Mouse (Mus musculus): ENCODE measurements around the gene Bsnd.

Bsnd gene

DNA sequence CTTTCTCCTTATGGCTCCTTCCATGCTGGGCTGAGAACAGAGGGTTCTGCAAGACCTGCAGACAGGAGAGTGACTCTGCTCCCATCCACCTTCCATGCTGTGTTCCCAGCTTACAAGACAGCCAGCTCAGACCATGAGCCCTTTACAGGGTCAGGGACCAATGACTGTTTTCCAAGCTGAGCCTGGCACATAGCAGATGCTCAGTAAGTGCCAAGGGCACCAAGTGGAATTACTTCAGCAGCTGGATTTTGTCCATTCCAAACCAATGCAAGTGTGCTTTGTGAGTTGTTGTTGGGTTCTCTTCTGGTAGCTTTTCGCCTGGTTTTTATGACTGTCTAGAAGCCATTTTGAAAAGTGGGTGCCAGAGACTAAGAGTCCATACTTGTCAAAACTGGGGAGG lies 8.3 kb downstream of the Bsnd start:
- DNase-seq (ENCODE audit: extremely low spot score, low read depth, low spot score), result no peak

DNA sequence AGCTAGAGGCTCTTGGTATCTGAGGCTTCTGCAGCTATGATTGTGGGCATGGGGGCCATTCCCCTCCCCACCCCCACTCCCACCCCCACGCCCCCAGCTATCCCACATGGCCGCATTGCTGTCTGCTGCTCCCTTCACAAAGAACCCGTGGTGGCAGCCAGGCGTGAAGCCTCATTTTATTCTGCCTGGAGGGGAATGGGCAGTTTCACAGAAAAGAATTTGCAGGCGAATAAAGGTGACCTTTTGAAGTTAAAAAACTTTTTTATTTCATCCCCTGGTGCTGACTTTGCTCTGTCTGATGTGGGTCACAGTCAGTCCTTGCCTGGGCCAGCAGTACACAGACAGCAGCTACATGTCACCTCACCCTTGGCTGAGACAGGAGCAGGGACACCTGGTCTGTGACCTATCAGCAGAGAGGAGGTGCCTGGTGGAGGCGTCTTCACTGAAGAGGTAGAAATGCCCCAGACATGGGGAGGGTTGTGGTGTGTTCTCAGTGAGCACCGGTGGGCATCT lies 8.8 kb downstream of the Bsnd start:
- DNase-seq (ENCODE audit: extremely low spot score, low read depth, low spot score), result no peak

DNA sequence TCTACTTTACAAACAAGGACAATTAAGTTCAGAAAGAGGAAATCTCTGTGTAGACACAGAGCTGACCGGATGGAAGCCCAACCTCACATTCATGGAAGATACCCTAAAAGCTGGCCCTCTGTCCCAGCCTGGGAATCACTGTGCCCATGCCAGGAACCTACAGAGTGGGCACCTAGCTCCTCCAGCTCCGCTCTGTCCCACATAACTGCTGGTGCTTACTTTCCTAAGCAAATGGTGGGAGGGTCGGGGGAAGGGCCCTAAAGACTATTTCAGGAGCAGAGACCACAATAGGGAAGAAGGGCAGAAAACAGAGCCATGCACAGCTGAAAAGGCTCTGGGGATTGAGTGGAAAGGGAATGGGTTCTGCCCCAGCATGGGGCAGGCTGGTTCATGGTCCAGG lies 11.5 kb downstream of the Bsnd start:
- DNase-seq (ENCODE audit: extremely low spot score, low read depth, low spot score), result no peak

DNA sequence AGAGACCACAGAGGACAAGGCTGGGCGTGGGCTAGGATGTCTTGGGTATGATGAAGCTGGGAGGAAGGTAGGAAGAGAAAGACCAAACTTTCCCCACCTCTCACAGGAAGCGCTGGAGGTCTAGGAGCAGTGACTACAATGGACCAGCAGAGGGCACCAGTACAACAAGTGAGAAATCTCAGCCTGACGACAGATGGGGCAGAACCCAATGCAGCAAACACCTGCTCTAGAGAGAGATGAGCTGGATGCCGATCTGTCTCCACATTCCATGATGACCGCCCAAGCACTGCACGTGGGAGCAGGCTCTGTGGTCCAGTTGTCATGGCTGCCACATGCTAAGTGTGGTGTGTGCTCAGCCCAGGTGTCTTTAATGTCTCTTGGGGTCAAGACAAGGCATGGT lies 17.8 kb downstream of the Bsnd start:
- DNase-seq (ENCODE audit: extremely low spot score, low read depth, low spot score), result peak; percentile 42

DNA sequence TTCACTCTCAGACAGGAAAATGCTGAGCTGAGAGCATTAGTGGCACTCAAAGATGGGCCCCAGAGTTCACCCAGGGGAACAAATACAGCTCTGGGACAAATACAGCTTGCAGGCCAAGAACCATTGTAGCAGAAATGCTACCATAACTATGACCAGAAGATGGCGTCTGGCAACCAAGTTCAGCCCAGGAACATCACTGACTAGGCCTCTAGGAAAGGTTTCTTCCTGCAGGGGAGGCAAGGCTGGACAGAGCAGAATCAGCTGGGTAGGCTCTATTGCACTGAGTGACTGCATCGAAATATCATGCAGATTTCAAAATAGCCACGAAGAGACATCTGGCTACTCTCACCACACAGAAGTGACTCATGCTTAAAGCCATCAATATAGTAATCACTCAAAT lies 19.7 kb downstream of the Bsnd start:
- peak; percentile 67 for DNase-seq (ENCODE audit: extremely low spot score, low read depth, low spot score)

DNA sequence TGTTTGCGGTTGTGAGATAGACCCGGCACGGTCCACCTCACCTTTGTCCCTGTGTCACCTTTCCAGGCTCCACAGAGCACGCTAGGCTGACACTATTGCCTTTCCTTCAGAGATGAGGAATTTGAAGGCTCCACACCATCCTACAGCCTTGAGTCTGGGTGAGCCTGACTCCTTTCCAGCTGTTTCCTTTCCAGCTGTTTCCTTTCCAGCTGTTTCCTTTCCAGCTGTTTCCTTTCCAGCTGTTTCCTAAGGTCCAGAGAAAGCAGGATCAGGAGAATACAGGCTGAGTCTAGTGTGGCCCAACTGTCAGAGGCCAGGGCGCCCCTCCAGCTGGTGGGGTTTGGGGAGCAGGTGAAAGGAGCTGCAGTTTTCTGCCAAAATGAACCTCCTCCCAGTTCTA lies 21.2 kb downstream of the Bsnd start:
- no peak for DNase-seq (ENCODE audit: extremely low spot score, low read depth, low spot score)

DNA sequence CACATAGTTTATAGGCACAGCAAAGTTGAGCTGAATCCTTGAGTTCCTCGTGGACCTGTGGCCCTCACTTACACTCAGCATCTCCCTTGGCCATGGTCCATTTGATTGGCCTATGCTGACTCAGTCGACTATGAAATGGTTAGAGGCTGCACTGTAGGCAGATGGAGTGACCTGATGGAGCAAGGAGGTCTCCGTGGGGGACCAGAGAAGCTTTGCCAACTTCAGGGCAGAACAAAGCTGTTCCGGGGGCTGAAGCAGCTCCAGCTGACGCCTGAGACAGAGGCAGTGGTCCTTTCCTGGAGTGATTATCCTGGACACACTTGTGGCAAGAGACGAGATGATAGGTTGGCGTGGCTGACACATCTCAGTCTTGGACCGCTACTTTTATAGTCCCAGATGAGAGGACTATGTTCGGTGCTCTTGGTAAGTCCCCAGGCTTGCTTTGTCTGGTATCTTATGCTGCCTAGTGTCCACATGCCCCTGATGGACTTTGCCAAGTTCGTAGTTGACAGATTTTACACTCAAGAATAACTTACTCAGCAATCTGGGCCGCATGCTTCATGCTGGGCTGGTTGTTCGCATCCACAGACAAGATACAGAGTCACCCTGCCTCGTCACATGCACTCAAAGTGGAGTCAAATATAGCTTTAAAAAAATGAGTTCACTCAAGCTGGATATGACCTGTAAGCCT lies 24.5 kb downstream of the Bsnd start:
- no peak for DNase-seq (ENCODE audit: extremely low spot score, low read depth, low spot score)

DNA sequence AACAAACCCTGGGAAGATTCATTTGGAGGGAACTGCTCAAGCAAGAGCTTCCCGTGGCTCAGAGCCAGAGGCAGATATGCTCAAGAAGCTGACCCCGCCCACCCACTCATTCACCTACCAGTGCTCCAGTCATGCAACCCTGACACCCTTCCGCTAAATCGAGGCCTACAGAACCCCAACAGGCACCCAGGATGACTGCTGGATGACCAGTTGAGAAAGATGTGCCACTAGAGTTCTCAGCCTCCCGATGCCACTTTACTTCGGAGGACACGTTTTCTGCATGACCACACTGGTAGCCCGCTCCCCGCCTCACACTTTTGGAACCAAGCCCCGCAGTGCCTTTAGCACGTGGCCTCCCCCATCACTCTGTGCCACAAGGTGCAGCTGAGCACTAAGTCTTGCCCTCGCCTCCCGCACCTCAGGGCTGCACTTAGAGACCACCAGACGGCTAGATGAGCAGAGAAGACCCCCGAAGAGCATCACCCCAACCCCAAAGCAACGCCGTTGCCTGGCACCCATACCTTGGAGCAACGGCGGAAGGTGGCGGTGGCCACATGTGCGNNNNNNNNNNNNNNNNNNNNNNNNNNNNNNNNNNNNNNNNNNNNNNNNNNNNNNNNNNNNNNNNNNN lies 28.8 kb downstream of the Bsnd start:
- no peak for DNase-seq (ENCODE audit: extremely low spot score, low read depth, low spot score)

DNA sequence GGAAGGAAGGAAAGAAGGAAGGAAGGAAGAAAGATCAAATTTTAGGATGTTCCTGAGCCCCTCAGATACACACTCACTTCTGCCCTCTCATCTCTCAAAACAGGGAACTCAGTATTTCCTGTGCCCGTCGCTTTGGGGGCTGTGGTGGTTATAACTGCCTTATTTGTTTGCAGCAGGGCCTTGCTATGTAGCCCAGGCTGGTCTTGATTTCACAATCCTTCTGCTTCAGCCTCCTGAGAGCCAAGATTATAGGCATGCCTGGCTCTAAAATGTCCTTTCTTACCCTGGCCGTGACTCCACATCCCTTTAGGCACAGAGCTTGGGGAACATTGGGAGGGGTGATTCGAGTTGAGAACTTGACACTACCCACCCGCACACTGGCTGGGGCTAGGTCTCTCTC lies 29.6 kb downstream of the Bsnd start:
- DNase-seq (ENCODE audit: extremely low spot score, low read depth, low spot score), result no peak

DNA sequence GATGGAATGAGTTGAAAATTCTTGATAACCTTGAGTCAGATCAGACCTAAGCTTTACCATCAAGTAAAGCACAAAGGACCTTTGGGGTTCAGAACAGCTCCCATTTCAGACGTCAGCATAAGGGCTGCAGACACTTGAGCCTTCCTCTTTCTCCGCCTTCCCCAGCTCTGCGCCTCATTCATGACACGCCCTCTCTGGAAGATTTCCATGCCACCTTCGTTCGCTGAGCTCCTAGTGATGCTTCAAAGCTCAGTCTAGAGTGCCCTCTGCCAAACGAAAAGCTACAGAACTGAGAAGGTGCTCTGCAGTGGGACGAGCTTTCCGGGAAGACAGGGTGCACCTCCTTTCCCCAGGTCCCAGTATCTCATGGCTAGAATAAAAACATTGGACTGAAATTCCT lies 30.1 kb downstream of the Bsnd start:
- DNase-seq (ENCODE audit: extremely low spot score, low read depth, low spot score), result no peak

DNA sequence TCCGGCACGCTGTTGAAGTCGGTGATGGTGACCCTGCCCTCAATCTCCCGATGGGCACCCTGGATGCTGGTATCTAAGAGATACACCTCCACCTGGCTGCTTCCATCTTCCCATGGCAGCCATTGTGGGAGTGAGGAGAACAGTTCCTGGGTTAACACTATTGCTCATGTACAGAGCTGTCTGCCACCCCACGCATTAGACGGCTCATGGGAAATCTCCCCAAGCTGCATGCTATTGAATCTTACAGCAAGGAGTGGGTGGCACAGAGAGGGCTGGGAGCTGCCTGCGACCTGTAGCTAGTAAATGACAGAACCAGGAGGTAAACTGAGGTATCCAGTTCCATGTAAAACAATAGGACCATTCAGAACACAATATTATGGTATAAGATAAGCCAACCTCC lies 37.5 kb downstream of the Bsnd start:
- DNase-seq (ENCODE audit: extremely low spot score, low read depth, low spot score), result no peak

DNA sequence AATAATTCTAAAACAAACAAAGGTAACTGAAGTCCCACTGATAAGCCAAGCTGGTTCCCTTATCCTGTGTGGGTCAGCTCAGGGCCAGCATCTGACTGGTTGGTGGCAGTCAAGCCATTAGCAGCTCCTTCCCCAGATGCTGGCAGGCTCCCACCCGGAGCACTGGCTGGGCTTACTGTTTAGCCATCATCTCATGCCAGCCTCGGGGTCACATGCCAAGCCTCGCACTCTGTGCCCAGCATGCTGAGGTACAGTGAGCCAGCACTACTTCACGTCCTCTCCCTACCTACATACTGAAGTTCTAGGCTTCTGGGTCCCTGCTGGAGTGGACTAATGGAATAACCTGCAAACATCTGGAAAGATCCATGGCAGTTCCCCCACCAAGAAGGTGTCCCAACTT lies 38.6 kb downstream of the Bsnd start:
- DNase-seq (ENCODE audit: extremely low spot score, low read depth, low spot score), result no peak

DNA sequence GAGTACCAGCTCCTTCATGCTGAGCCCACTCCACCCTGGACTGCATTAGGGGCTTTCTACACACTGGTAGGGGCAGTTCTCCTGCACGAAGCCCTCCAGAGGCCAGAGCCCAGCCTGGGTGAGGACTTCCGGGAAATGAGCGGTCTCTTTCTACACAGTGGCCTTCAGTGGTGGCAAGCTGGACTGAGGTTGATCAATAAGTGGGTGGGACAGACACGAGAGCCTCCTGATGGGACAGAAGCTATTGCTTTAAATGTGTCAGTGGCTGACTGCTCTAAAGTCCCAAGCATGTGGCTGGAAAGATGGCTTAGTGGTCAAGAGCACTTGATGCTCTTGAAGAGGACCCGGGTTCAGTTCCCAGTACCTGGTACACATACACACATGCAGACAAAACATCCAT lies 39.0 kb downstream of the Bsnd start:
- no peak for DNase-seq (ENCODE audit: extremely low spot score, low read depth, low spot score)

DNA sequence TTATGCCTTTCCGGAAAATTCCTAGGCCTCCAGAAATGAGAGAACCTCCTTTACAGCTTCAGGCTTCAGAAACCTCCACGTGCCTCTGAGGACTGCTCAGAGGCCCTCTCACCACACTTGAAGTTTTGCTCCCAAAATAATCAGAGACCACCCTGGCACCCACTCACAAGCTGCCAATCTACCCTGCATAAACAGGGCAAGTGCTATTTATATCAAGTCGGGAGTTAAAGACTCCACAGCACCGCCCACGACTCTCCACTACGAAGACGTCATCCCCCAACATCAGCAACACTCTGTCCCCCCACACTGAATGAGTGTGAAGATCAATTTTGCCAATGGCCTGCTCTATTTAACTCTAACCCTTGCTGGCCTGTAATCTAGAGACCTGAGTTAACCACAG lies 39.7 kb downstream of the Bsnd start:
- no peak for DNase-seq (ENCODE audit: extremely low spot score, low read depth, low spot score)

DNA sequence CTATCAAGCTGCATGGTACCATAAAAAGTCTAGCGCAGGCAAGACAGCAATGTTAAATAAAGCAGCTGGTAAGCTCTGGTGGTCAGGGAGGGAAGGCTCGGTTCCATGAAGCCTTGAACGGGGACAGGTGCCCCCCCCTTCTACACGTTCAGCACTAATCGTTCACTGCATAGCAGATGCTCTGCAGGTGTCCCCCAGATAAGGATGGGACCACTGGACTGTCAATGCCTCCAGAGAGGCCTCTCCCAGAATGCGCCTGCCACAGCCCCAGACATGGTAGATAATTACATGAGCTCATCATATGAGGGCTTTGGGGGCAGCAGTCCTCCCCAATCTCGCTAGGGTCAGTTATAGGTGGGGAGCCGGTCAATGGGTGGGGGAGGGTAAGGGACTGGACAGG lies 42.8 kb downstream of the Bsnd start:
- DNase-seq (ENCODE audit: extremely low spot score, low read depth, low spot score), result no peak

DNA sequence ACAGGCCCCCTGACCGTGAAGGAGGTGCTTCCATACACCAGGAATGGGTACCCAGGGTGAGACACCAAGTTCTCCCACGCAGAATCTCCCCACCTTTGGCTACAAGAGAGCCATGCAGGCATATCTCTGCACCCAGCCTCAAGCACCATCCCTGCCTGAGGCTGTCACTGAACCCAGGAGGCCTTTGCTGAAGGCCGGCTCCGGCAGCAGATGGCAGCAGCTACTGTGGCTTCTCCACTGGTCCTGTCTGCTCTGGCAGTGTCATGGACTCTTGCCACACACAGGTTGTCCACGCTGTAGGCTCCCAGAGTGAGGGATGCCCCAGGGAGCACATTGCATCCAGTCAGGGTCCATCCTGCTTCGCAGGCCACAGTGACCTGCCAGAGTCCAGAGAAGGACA lies 48.9 kb downstream of the Bsnd start:
- no peak for DNase-seq (ENCODE audit: extremely low spot score, low read depth, low spot score)

DNA sequence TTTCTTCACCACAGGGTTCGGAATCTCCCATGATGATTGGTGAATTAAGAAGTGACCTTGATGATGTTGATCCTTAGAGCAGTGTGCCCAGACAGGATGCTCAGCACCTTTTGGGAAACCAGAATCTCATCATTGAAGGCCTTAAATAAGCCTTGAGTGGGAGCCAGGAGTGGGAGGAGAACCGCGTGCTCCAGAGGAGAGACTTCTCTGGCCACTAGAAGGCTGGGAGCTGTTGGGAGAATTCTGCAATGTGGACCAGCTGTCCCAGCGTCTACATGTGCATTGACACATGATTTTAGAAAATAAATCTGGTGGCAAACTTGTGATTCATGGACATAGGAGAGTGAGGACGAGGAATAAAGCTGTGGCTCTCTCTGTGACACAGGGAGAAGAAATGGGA lies 53.3 kb downstream of the Bsnd start:
- DNase-seq (ENCODE audit: extremely low spot score, low read depth, low spot score), result no peak

DNA sequence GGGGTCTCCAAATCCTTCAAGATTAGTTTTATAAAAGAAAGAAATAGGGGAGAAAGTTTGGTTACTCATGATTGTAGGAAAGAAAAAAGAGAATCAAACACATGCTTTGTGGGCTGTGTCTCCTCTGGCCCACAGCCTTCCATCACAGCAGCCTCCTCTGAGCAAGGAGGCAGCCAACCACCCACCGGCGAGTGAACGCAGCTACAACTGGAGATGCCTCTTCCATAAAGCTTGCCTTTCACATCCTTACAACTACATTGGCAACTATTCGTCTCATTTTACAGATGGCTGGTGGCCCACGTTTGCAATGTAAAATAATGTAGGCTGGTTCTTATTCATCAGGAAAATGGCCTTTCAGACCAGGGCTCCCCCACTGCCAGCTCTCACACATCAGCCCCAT lies 54.9 kb downstream of the Bsnd start:
- DNase-seq (ENCODE audit: extremely low spot score, low read depth, low spot score), result no peak

DNA sequence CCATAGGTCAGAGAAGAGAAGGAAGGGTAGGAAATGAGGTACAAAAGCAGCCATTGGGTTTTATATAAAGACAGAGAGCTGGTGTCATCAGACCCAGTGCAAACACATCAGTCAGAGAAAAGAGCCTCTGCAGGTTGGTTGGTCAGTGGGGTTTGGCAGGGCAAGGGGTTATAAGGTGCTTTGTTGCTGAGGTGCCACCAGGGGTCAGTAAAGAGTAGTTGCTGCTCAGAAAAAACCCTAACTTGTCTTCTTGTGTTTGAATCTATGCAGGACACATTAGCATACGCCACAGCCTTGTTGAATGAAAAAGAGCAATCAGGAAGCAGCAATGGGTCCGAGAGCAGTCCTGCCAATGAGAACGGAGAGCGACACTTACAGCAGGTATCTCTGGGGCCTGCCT lies 55.6 kb downstream of the Bsnd start:
- peak; percentile 10 for DNase-seq (ENCODE audit: extremely low spot score, low read depth, low spot score)

DNA sequence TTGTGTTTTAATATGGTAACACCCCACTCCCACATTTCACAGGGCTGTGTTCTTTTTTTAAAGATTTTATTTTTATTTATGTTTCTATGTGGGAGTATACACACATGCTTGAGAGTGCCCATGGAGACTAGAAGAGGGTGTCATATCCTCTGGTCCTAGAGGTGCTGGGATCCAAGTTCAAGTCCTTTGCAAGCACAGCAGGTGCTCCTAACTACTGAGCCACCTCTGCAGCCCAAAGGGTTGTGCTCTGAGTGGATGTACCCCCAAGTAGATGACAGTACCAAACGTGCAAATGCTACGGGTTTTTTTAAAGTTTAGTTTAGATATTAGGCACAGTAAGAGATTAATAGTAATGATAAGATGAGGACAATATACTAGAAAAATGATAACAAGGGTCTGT lies 56.7 kb downstream of the Bsnd start:
- no peak for DNase-seq (ENCODE audit: extremely low spot score, low read depth, low spot score)

Data from hindlimb bud, embryonic 11.5 days (tissue).